ENCODE assay signal across 13 mouse cellular contexts in genomic region chr4:152287317-152288120, GRCm38 (mm10). TPM values are rescaled to one million over a fixed set of nuclear protein-coding genes. Genes with fewer than 3 reads are reported as not detected.
A peak's percentile ranks its signal among the peaks of the same experiment; 100 is the strongest.
DNase-seq lines count a peak whose midpoint lies in the region; ATAC-seq lines count a peak whose summit lies in the region.
"Had no signal": no experiment of that assay in that cellular context is flagged by ENCODE, and none has a peak within 500 bp of the region (broad histone marks: within the 10 kb centered on the region; RNA-seq: fewer than 3 reads in every experiment).

No protein-coding gene starts in this region.

- peaks cover 42% of the 10 kb centered on the region for H3K4me1 ChIP-seq in hindbrain, embryonic 14.5 days (replicated peaks; ENCODE audit: control insufficient read depth, insufficient read depth, low read length)
- peaks cover 64% of the 10 kb centered on the region for H3K4me1 ChIP-seq in midbrain, embryonic 15.5 days

- peak; percentile 50 for DNase-seq in retina, postnatal 1 day
- no peak for DNase-seq in retina, embryonic 14.5 days (ENCODE audit: low spot score)
- no peak for DNase-seq in hindbrain, embryonic 14.5 days (ENCODE audit: low spot score)
- no peak for DNase-seq in lung, postnatal 36 days
- no peak for DNase-seq in c-Kit-positive CD71-positive TER-119-positive erythroid progenitor cells, embryonic 14.5 days (ENCODE audit: low spot score)
- DNase-seq in kidney, postnatal 14 days = no peak
- DNase-seq: cerebellum, adult 11 months; right cerebral cortex, postnatal 25 days had no signal

- H3K27me3 ChIP-seq in hindbrain, embryonic 14.5 days (ENCODE audit: control insufficient read depth, insufficient read depth, low read length) = peaks cover 95% of the 10 kb centered on the region
- H3K27me3 ChIP-seq in midbrain, embryonic 15.5 days (replicated peaks) = peaks cover 90% of the 10 kb centered on the region

- H3K4me2 ChIP-seq in hindbrain, embryonic 14.5 days (replicated peaks) = peak overlapping the region; percentile 70
- H3K4me2 ChIP-seq in midbrain, embryonic 15.5 days = peak overlapping the region; percentile 80; the same call in 1 of the 2 replicates

- H3K4me3 ChIP-seq in hindbrain, embryonic 14.5 days (replicated peaks; ENCODE audit: low read length) = peak overlapping the region; percentile 35; the same call in 1 of the 2 replicates
- H3K4me3 ChIP-seq in midbrain, embryonic 15.5 days = no peak overlapping the region
- H3K4me3 ChIP-seq: embryonic facial prominence, embryonic 15.5 days; heart, adult 2 months had no signal

- no peaks in the 10 kb centered on the region for H3K9me3 ChIP-seq in hindbrain, embryonic 14.5 days (ENCODE audit: control insufficient read depth, low read length)
- no peaks in the 10 kb centered on the region for H3K9me3 ChIP-seq in midbrain, embryonic 15.5 days
- H3K9me3 ChIP-seq: embryonic facial prominence, embryonic 15.5 days had no signal

- 5% methylated on average over 19 of the region's 19 CpGs for WGBS in hindbrain, embryonic 14.5 days
- 13% methylated on average over 19 of the region's 19 CpGs for WGBS in midbrain, embryonic 15.5 days

- ATAC-seq in hindbrain, embryonic 14.5 days (ENCODE audit: low FRiP score) = no peak
- no peak for ATAC-seq in midbrain, embryonic 15.5 days (replicated peaks)

- H3K36me3 ChIP-seq in hindbrain, embryonic 14.5 days (replicated peaks; ENCODE audit: control insufficient read depth, insufficient read depth) = no peaks in the 10 kb centered on the region
- no peaks in the 10 kb centered on the region for H3K36me3 ChIP-seq in midbrain, embryonic 15.5 days (replicated peaks)
- H3K36me3 ChIP-seq: embryonic facial prominence, embryonic 15.5 days had no signal

- 0 out of 2 replicates have a peak overlapping the region, but pooled peaks have one; percentile 62 for H3K9ac ChIP-seq in hindbrain, embryonic 14.5 days
- H3K9ac ChIP-seq in midbrain, embryonic 15.5 days = no peak overlapping the region
- H3K9ac ChIP-seq: embryonic facial prominence, embryonic 15.5 days had no signal

- H3K27ac ChIP-seq in hindbrain, embryonic 14.5 days = no peak overlapping the region
- no peak overlapping the region for H3K27ac ChIP-seq in midbrain, embryonic 15.5 days
- H3K27ac ChIP-seq: embryonic facial prominence, embryonic 15.5 days; heart, adult 2 months had no signal

RNA-seq across cellular contexts. Expression of gene Hes3, which starts 3.9 kb away (rescaled TPM):
- 0.24 and 1.2 TPM in 2 replicates for polyA plus RNA-seq in hindbrain, embryonic 14.5 days (2014; fragmentation: Nextera tagmentation; extraction: Ambion mirVana)
- 0.67 and 0.69 TPM in 2 replicates for polyA plus RNA-seq in midbrain, embryonic 15.5 days (2015; fragmentation: Nextera tagmentation; extraction: Ambion mirVana)
- polyA plus RNA-seq: embryonic facial prominence, embryonic 15.5 days; heart, adult 2 months; heart, postnatal 0 days; intestine, embryonic 16.5 days had no signal

RNA-seq across cellular contexts. Expression of gene Icmt, which starts 9.5 kb away (rescaled TPM):
- polyA plus RNA-seq in hindbrain, embryonic 14.5 days (2014; fragmentation: Nextera tagmentation; extraction: Ambion mirVana) = 20.6 and 22.8 TPM in 2 replicates
- 20.4 and 24.5 TPM in 2 replicates for polyA plus RNA-seq in midbrain, embryonic 15.5 days (2015; fragmentation: Nextera tagmentation; extraction: Ambion mirVana)

RNA-seq across cellular contexts. Expression of gene Gpr153, which starts 13.5 kb away (rescaled TPM):
- polyA plus RNA-seq in hindbrain, embryonic 14.5 days (2014; fragmentation: Nextera tagmentation; extraction: Ambion mirVana) = 23.1 and 27.8 TPM in 2 replicates
- polyA plus RNA-seq in midbrain, embryonic 15.5 days (2015; fragmentation: Nextera tagmentation; extraction: Ambion mirVana) = 15.6 and 16.6 TPM in 2 replicates

RNA-seq across cellular contexts. Expression of gene Rnf207, which starts 31.3 kb away (rescaled TPM):
- polyA plus RNA-seq in hindbrain, embryonic 14.5 days (2014; fragmentation: Nextera tagmentation; extraction: Ambion mirVana) = 5.6 and 6.9 TPM in 2 replicates
- 8.0 and 8.6 TPM in 2 replicates for polyA plus RNA-seq in midbrain, embryonic 15.5 days (2015; fragmentation: Nextera tagmentation; extraction: Ambion mirVana)

RNA-seq across cellular contexts. Expression of gene Rpl22, which starts 38.0 kb away (rescaled TPM):
- polyA plus RNA-seq in hindbrain, embryonic 14.5 days (2014; fragmentation: Nextera tagmentation; extraction: Ambion mirVana) = 154 and 178 TPM in 2 replicates
- polyA plus RNA-seq in midbrain, embryonic 15.5 days (2015; fragmentation: Nextera tagmentation; extraction: Ambion mirVana) = 127 and 133 TPM in 2 replicates
